Mouse (Mus musculus) midbrain, embryonic 16.5 days (tissue): ENCODE measurements around the gene Ppp2r5c. TPM values are rescaled to one million over a fixed set of nuclear protein-coding genes. Genes with fewer than 3 reads are reported as not detected.

Experiments
- ATAC-seq: fragments of 200-750 bp; cut with Nextera tagmentation; 2 replicates; pipeline ENCODE4 v1.8.0; 2017; ENCODE audit warnings: moderate TSS enrichment
- H3K27ac ChIP-seq: fragments of 300-500 bp; sonication (generic); 2 replicates; pipeline ENCODE4 v1.5.1; 2014; ENCODE audit warnings: mild to moderate bottlenecking, low read length, mixed read lengths
- H3K27me3 ChIP-seq: fragments of 300-500 bp; sonication (generic); 2 replicates; pipeline ENCODE4 v1.6.1; 2014; ENCODE audit warnings: low read depth, low read length, mixed read lengths; ENCODE audit not compliant: control insufficient read depth, insufficient read depth
- H3K36me3 ChIP-seq: fragments of 300-500 bp; sonication (generic); 2 replicates; pipeline ENCODE4 v1.6.1; 2014; ENCODE audit warnings: mild to moderate bottlenecking, low read length, moderate library complexity, mixed read lengths; ENCODE audit not compliant: control insufficient read depth, insufficient read depth
- H3K4me1 ChIP-seq: fragments of 300-500 bp; sonication (generic); 2 replicates; pipeline ENCODE4 v1.6.1; 2014; ENCODE audit warnings: mild to moderate bottlenecking, low read length, mixed read lengths; ENCODE audit not compliant: control insufficient read depth, insufficient read depth
- H3K4me2 ChIP-seq: fragments of 300-500 bp; sonication (generic); 2 replicates; pipeline ENCODE4 v1.6.1; 2014; ENCODE audit warnings: mild to moderate bottlenecking, low read length, mixed read lengths
- H3K4me3 ChIP-seq: fragments of 300-500 bp; sonication (generic); 2 replicates; pipeline ENCODE4 v1.5.1; 2014; ENCODE audit warnings: low read depth, mild to moderate bottlenecking, low read length, moderate library complexity, mixed read lengths
- H3K9ac ChIP-seq: fragments of 300-500 bp; sonication (generic); 2 replicates; pipeline ENCODE4 v1.6.1; 2014; ENCODE audit warnings: low read depth, low read length, mixed read lengths
- H3K9me3 ChIP-seq: fragments of 300-500 bp; sonication (generic); replicated peaks from 2 replicates; pipeline ENCODE4 v1.6.1; 2014; ENCODE audit warnings: mild to moderate bottlenecking, low read length, mixed read lengths; ENCODE audit not compliant: control insufficient read depth, poor library complexity, severe bottlenecking
- WGBS: fragments of 180-500 bp; shearing (Covaris S2); extraction: QIAGEN DNeasy Blood & Tissue Kit; methylation state at CpG from one replicate; pipeline ENCODE4 v1.1.7; 2014; 5-methylcytosine and 5-hydroxymethylcytosine counted together
- polyA plus RNA-seq: library from polyadenylated mRNA; unstranded; fragments of >200 nt; fragmentation: Nextera tagmentation; extraction: Ambion mirVana; gene quantifications from 2 replicates; pipeline ENCODE4 v1.2.1, GENCODE M21; 2015

Ppp2r5c gene
- polyA plus RNA-seq, 1 experiment from 2014 or later: 144 TPM

GRCm38 (mm10) chr12:110456024-110456423 lies 9.1 kb downstream of the Ppp2r5c start:
- no peak overlapping the region for H3K27ac ChIP-seq
- ATAC-seq: no peak
- no peaks in the 10 kb centered on the region for H3K4me1 ChIP-seq
- H3K9ac ChIP-seq: no peak overlapping the region
- H3K27me3 ChIP-seq: no peaks in the 10 kb centered on the region
- H3K4me3 ChIP-seq: no peak overlapping the region
- WGBS: 77% methylated on average over 7 of the region's 7 CpGs
- no peaks in the 10 kb centered on the region for H3K9me3 ChIP-seq
- no peaks in the 10 kb centered on the region for H3K36me3 ChIP-seq
- no peak overlapping the region for H3K4me2 ChIP-seq

GRCm38 (mm10) chr12:110458667-110459066 lies 11.7 kb downstream of the Ppp2r5c start:
- Histone ChIP-seq H3K9ac (no peak overlapping the region), H3K4me2 (no peak overlapping the region)
- WGBS: 89% methylated on average over 6 of the region's 6 CpGs

GRCm38 (mm10) chr12:110460418-110461300 lies 13.7 kb downstream of the Ppp2r5c start:
- no peak overlapping the region for H3K9ac ChIP-seq
- no peak for ATAC-seq
- H3K4me2 ChIP-seq: no peak overlapping the region
- no peaks in the 10 kb centered on the region for H3K27me3 ChIP-seq
- no peaks in the 10 kb centered on the region for H3K36me3 ChIP-seq
- H3K9me3 ChIP-seq: no peaks in the 10 kb centered on the region
- WGBS: 84% methylated on average over 18 of the region's 18 CpGs
- H3K4me3 ChIP-seq: no peak overlapping the region
- H3K4me1 ChIP-seq: no peaks in the 10 kb centered on the region
- H3K27ac ChIP-seq: no peak overlapping the region

More at GRCm38 (mm10) chr12:110458667-110459066, 11.7 kb downstream of the Ppp2r5c start:
- Histone ChIP-seq H3K4me1 (no peaks in the 10 kb centered on the region), H3K4me3 (no peak overlapping the region), H3K36me3 (no peaks in the 10 kb centered on the region), H3K27me3 (no peaks in the 10 kb centered on the region), H3K27ac (no peak overlapping the region), H3K9me3 (no peaks in the 10 kb centered on the region)
- ATAC-seq: no peak

GRCm38 (mm10) chr12:110463711-110464110 lies 16.8 kb downstream of the Ppp2r5c start:
- H3K27me3 ChIP-seq: no peaks in the 10 kb centered on the region
- H3K4me1 ChIP-seq: no peaks in the 10 kb centered on the region
- 83% methylated on average over 8 of the region's 8 CpGs for WGBS
- no peak overlapping the region for H3K4me2 ChIP-seq
- no peak for ATAC-seq
- H3K9me3 ChIP-seq: no peaks in the 10 kb centered on the region
- H3K4me3 ChIP-seq: no peak overlapping the region
- no peak overlapping the region for H3K27ac ChIP-seq
- peaks cover 8% of the 10 kb centered on the region; the same call in 1 of the 2 replicates for H3K36me3 ChIP-seq
- no peak overlapping the region for H3K9ac ChIP-seq

- Histone ChIP-seq H3K9ac (no peak overlapping the region), H3K4me1 (no peaks in the 10 kb centered on the region), H3K4me2 (no peak overlapping the region), H3K9me3 (0 out of 2 replicates have a peak, but pooled peaks cover 2% of the 10 kb centered on the region), H3K36me3 (peaks cover 8% of the 10 kb centered on the region; the same call in 1 of the 2 replicates), H3K4me3 (no peak overlapping the region), H3K27ac (no peak overlapping the region), H3K27me3 (no peaks in the 10 kb centered on the region)
- ATAC-seq: no peak
- WGBS: 85% methylated on average over 3 of the region's 3 CpGs
Observed at GRCm38 (mm10) chr12:110471426-110471825, 24.5 kb downstream of the Ppp2r5c start.

GRCm38 (mm10) chr12:110472247-110472646 lies 25.3 kb downstream of the Ppp2r5c start:
- Histone ChIP-seq H3K9ac (no peak overlapping the region), H3K27ac (no peak overlapping the region), H3K27me3 (no peaks in the 10 kb centered on the region), H3K9me3 (0 out of 2 replicates have a peak, but pooled peaks cover 2% of the 10 kb centered on the region), H3K36me3 (peaks cover 3% of the 10 kb centered on the region; the same call in 1 of the 2 replicates), H3K4me1 (no peaks in the 10 kb centered on the region), H3K4me2 (no peak overlapping the region), H3K4me3 (no peak overlapping the region)
- ATAC-seq: no peak
- 81% methylated on average over 3 of the region's 3 CpGs for WGBS

- WGBS: 79% methylated on average over 8 of the region's 8 CpGs
- Histone ChIP-seq H3K36me3 (peaks cover 3% of the 10 kb centered on the region; the same call in 1 of the 2 replicates), H3K4me1 (no peaks in the 10 kb centered on the region), H3K4me2 (no peak overlapping the region), H3K4me3 (no peak overlapping the region), H3K27ac (no peak overlapping the region), H3K27me3 (no peaks in the 10 kb centered on the region), H3K9ac (no peak overlapping the region), H3K9me3 (0 out of 2 replicates have a peak, but pooled peaks cover 2% of the 10 kb centered on the region)
- ATAC-seq: no peak
Observed at GRCm38 (mm10) chr12:110474497-110474896, 27.6 kb downstream of the Ppp2r5c start.

- no peaks in the 10 kb centered on the region for H3K9me3 ChIP-seq
- H3K4me3 ChIP-seq: no peak overlapping the region
- no peak overlapping the region for H3K27ac ChIP-seq
- H3K9ac ChIP-seq: no peak overlapping the region
- no peak for ATAC-seq
- H3K4me1 ChIP-seq: no peaks in the 10 kb centered on the region
- no peaks in the 10 kb centered on the region for H3K36me3 ChIP-seq
- WGBS: 87% methylated on average over 9 of the region's 9 CpGs
- no peak overlapping the region for H3K4me2 ChIP-seq
- H3K27me3 ChIP-seq: no peaks in the 10 kb centered on the region
Observed at GRCm38 (mm10) chr12:110476561-110476960, 29.6 kb downstream of the Ppp2r5c start.

GRCm38 (mm10) chr12:110477906-110478305 lies 31.0 kb downstream of the Ppp2r5c start:
- Histone ChIP-seq H3K4me2 (no peak overlapping the region), H3K4me3 (no peak overlapping the region), H3K36me3 (no peaks in the 10 kb centered on the region), H3K9me3 (no peaks in the 10 kb centered on the region), H3K27ac (no peak overlapping the region), H3K4me1 (no peaks in the 10 kb centered on the region), H3K9ac (no peak overlapping the region), H3K27me3 (no peaks in the 10 kb centered on the region)
- no peak for ATAC-seq
- 87% methylated on average over 8 of the region's 8 CpGs for WGBS
